Comparison of ENCODE assay signal across 8 mouse cellular contexts in the genomic region with DNA sequence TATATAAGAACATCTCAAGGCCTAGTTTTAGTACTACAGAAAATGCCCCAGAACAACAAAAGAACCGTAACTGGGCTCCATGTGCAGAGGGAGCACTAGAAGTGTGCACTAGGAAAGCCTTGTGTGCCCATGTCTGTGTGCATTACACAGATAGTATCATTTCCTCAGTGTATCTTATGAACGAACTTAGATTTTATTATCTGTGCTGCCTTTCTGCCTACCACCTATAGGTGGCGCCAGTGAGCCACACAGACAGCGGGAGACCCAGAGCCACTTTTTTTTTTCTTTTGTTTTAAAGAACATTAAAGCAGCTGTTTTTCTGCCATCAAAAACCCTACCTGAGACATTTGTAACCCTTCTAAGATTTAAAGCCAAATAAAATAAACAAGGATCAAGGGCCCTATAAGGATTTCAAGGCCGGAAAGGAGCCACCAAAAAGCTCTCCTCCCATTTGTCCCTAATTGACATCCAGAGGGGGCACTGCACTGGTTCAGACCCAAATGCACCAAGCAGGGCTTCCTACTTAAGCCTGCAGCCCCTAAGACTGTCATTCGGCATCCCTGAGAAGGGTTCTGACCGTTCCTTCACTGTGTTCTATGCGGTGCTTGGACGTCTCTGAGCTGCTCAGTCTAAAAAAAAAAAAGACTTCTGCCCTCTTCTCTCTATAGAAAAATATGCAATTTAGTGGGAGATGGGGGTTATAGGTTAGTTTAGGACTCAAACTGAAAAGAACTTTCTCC.
DNase-seq lines count a peak whose midpoint lies in the region; ATAC-seq lines count a peak whose summit lies in the region.

No protein-coding gene starts in this region.

- DNase-seq in cerebellum, adult 8-10 months, result peak; percentile 31
- DNase-seq in R1 (ENCODE audit: low read depth, low spot score), result peak; percentile 55
- peak; percentile 50 for DNase-seq in embryo, embryonic 11.5 days (ENCODE audit: low read depth, low spot score)
- peak; percentile 31 for DNase-seq in layer of hippocampus, adult 9-11 months
- DNase-seq in lung, postnatal 36 days, result peak; percentile 65

- 0 out of 2 replicates have a peak overlapping the region, but pooled peaks have one; percentile 14 for H3K4me3 ChIP-seq in heart, embryonic 16.5 days (ENCODE audit: low read length)
- H3K4me3 ChIP-seq in stomach, embryonic 15.5 days (replicated peaks), result no peak overlapping the region

- no peaks in the 10 kb centered on the region for H3K27me3 ChIP-seq in heart, embryonic 16.5 days (ENCODE audit: control insufficient read depth, insufficient read depth, low read length)
- H3K27me3 ChIP-seq in stomach, embryonic 15.5 days (replicated peaks), result no peaks in the 10 kb centered on the region

- H3K36me3 ChIP-seq in heart, embryonic 16.5 days (ENCODE audit: control insufficient read depth, insufficient read depth), result no peaks in the 10 kb centered on the region
- no peaks in the 10 kb centered on the region for H3K36me3 ChIP-seq in stomach, embryonic 15.5 days

- peaks cover 4% of the 10 kb centered on the region; the same call in 1 of the 2 replicates for H3K4me1 ChIP-seq in heart, embryonic 16.5 days (ENCODE audit: control insufficient read depth, insufficient read depth, low read length)
- H3K4me1 ChIP-seq in stomach, embryonic 15.5 days, result 0 out of 2 replicates have a peak, but pooled peaks cover 2% of the 10 kb centered on the region

- H3K9me3 ChIP-seq in heart, embryonic 16.5 days (replicated peaks; ENCODE audit: control insufficient read depth, low read length), result no peaks in the 10 kb centered on the region
- H3K9me3 ChIP-seq in stomach, embryonic 15.5 days, result no peaks in the 10 kb centered on the region

- peak overlapping the region; percentile 38 for H3K4me2 ChIP-seq in heart, embryonic 16.5 days (ENCODE audit: low read depth, low read length)
- H3K4me2 ChIP-seq in stomach, embryonic 15.5 days, result peak overlapping the region; percentile 35

- 11% methylated on average over 9 of the region's 9 CpGs for WGBS in heart, embryonic 16.5 days
- WGBS in stomach, embryonic 15.5 days, result 21% methylated on average over 9 of the region's 9 CpGs

- H3K9ac ChIP-seq in heart, embryonic 16.5 days (ENCODE audit: low read length), result peak overlapping the region; percentile 31
- no peak overlapping the region for H3K9ac ChIP-seq in stomach, embryonic 15.5 days

- no peak for ATAC-seq in cerebellum, adult (ENCODE audit: insufficient number of reproducible peaks, low FRiP score, low TSS enrichment)
- no peak for ATAC-seq in heart, embryonic 16.5 days (replicated peaks; ENCODE audit: extremely low read depth, insufficient read depth, low FRiP score)
- no peak for ATAC-seq in stomach, embryonic 15.5 days (ENCODE audit: insufficient read depth, low FRiP score, low read depth)

- H3K27ac ChIP-seq in heart, embryonic 16.5 days (ENCODE audit: low read length), result peak overlapping the region; percentile 60
- H3K27ac ChIP-seq in stomach, embryonic 15.5 days, result no peak overlapping the region
